Mouse (Mus musculus) hindbrain, embryonic 15.5 days (tissue): Measurements from ENCODE around the gene Xrn1. TPM values are rescaled to one million over a fixed set of nuclear protein-coding genes. Genes with fewer than 3 reads are reported as not detected.
"Not testable (repeated sequence)": the region's sequence is repeated elsewhere in the genome, so short reads cannot be mapped to it uniquely, and the experiment has no call there.

Source experiments
- ATAC-seq: fragments of 200-750 bp; cut with Nextera tagmentation; 2 replicates; pipeline ENCODE4 v1.8.0; 2017; ENCODE audit warnings: low read depth, moderate number of reproducible peaks, moderate TSS enrichment; ENCODE audit not compliant: low FRiP score
- H3K27ac ChIP-seq: fragments of 300-500 bp; sonication (generic); replicated peaks from 2 replicates; pipeline ENCODE4 v1.5.1; 2015; ENCODE audit warnings: mild to moderate bottlenecking, inconsistent platforms
- H3K27me3 ChIP-seq: fragments of 300-500 bp; sonication (generic); 2 replicates; pipeline ENCODE4 v1.6.1; 2015; ENCODE audit warnings: control low read depth, inconsistent platforms
- H3K36me3 ChIP-seq: fragments of 300-500 bp; sonication (generic); 2 replicates; pipeline ENCODE4 v1.6.1; 2015; ENCODE audit warnings: control low read depth, inconsistent platforms
- H3K4me1 ChIP-seq: fragments of 300-500 bp; sonication (generic); replicated peaks from 2 replicates; pipeline ENCODE4 v1.6.1; 2015; ENCODE audit warnings: control low read depth, inconsistent platforms
- H3K4me2 ChIP-seq: fragments of 300-500 bp; sonication (generic); 2 replicates; pipeline ENCODE4 v1.6.1; 2015; ENCODE audit warnings: moderate library complexity, mild to moderate bottlenecking, inconsistent platforms
- H3K4me3 ChIP-seq: fragments of 300-500 bp; sonication (generic); 2 replicates; pipeline ENCODE4 v1.5.1; 2015; ENCODE audit warnings: mild to moderate bottlenecking, inconsistent platforms
- H3K9ac ChIP-seq: fragments of 300-500 bp; sonication (generic); 2 replicates; pipeline ENCODE4 v1.6.1; 2015; ENCODE audit warnings: inconsistent platforms
- H3K9me3 ChIP-seq: fragments of 300-500 bp; sonication (generic); 2 replicates; pipeline ENCODE4 v1.6.1; 2016; ENCODE audit warnings: control low read depth, inconsistent platforms
- WGBS: fragments of 180-500 bp; shearing (Covaris S2); methylation state at CpG from one replicate; pipeline ENCODE4 v1.1.7; 2015; 5-methylcytosine and 5-hydroxymethylcytosine counted together
- polyA plus RNA-seq: library from polyadenylated mRNA; unstranded; fragments of >200 nt; fragmentation: Nextera tagmentation; extraction: Ambion mirVana; gene quantifications from 2 replicates; pipeline ENCODE4 v1.2.1, GENCODE M21; 2015

Gene Xrn1
- 13.6 and 17.1 TPM in 2 replicates for polyA plus RNA-seq

GRCm38 (mm10) chr9:95954585-95955461 lies at the start of gene Xrn1:
Xrn1 (plus strand) TSS chr9:95954760.
- Histone ChIP-seq H3K27ac (peak within 1 kb of the TSS; percentile 84), H3K9ac (peak within 1 kb of the TSS; percentile 98), H3K36me3 (0 out of 2 replicates have a peak, but pooled peaks cover 9% of the 10 kb centered on the region), H3K27me3 (no peaks in the 10 kb centered on the region), H3K4me1 (peaks cover 10% of the 10 kb centered on the region; the same call in 1 of the 2 replicates), H3K4me3 (peak within 1 kb of the TSS; percentile 100), H3K9me3 (no peaks in the 10 kb centered on the region), H3K4me2 (peak within 1 kb of the TSS; percentile 79)
- ATAC-seq, result peak; percentile 99
- WGBS, result under 1% methylated on average over 57 of the region's 57 CpGs

GRCm38 (mm10) chr9:95932855-95933254 lies 21.7 kb upstream of the Xrn1 start:
- no peak overlapping the region for H3K4me2 ChIP-seq

GRCm38 (mm10) chr9:95953658-95954057 lies 902 bp upstream of the Xrn1 start:
- H3K27me3 ChIP-seq, result no peaks in the 10 kb centered on the region
- peak overlapping the region; percentile 79 for H3K4me2 ChIP-seq
- WGBS, result 78% methylated on average over 4 of the region's 4 CpGs
- no peak overlapping the region for H3K4me3 ChIP-seq
- H3K36me3 ChIP-seq, result 0 out of 2 replicates have a peak, but pooled peaks cover 9% of the 10 kb centered on the region
- no peak overlapping the region for H3K27ac ChIP-seq
- no peaks in the 10 kb centered on the region for H3K9me3 ChIP-seq
- H3K9ac ChIP-seq, result no peak overlapping the region
- H3K4me1 ChIP-seq, result peaks cover 10% of the 10 kb centered on the region; the same call in 1 of the 2 replicates
- ATAC-seq, result no peak

More at GRCm38 (mm10) chr9:95932855-95933254, 21.7 kb upstream of the Xrn1 start:
- Histone ChIP-seq H3K27ac (no peak overlapping the region), H3K4me3 (no peak overlapping the region), H3K36me3 (peaks cover 18% of the 10 kb centered on the region), H3K4me1 (no peaks in the 10 kb centered on the region), H3K27me3 (no peaks in the 10 kb centered on the region), H3K9ac (no peak overlapping the region), H3K9me3 (no peaks in the 10 kb centered on the region)
- no peak for ATAC-seq

- 0 out of 2 replicates have a peak, but pooled peaks cover 9% of the 10 kb centered on the region for H3K36me3 ChIP-seq
- H3K9me3 ChIP-seq, result no peaks in the 10 kb centered on the region
- ATAC-seq, result peak; percentile 90
- peak overlapping the region; percentile 100 for H3K4me3 ChIP-seq
- H3K9ac ChIP-seq, result peak overlapping the region; percentile 98
- peaks cover 10% of the 10 kb centered on the region; the same call in 1 of the 2 replicates for H3K4me1 ChIP-seq
- H3K27me3 ChIP-seq, result no peaks in the 10 kb centered on the region
- peak overlapping the region; percentile 79 for H3K4me2 ChIP-seq
- peak overlapping the region; percentile 84 for H3K27ac ChIP-seq
- under 1% methylated on average over 7 of the region's 7 CpGs for WGBS
Observed at GRCm38 (mm10) chr9:95954226-95954584, 355 bp upstream of the Xrn1 start.

GRCm38 (mm10) chr9:95957611-95958010 lies 3.1 kb downstream of the Xrn1 start:
- H3K4me1 ChIP-seq, result peaks cover 10% of the 10 kb centered on the region; the same call in 1 of the 2 replicates
- no peak overlapping the region for H3K27ac ChIP-seq
- ATAC-seq, result no peak
- WGBS, result 96% methylated on average over 2 of the region's 2 CpGs
- no peak overlapping the region for H3K4me2 ChIP-seq
- no peak overlapping the region for H3K9ac ChIP-seq
- H3K4me3 ChIP-seq, result no peak overlapping the region
- no peaks in the 10 kb centered on the region for H3K9me3 ChIP-seq
- no peaks in the 10 kb centered on the region for H3K27me3 ChIP-seq
- 0 out of 2 replicates have a peak, but pooled peaks cover 4% of the 10 kb centered on the region for H3K36me3 ChIP-seq

- H3K27ac ChIP-seq, result no peak overlapping the region
- WGBS, result 96% methylated on average over 7 of the region's 7 CpGs
- H3K27me3 ChIP-seq, result no peaks in the 10 kb centered on the region
- no peak overlapping the region for H3K4me2 ChIP-seq
- no peak overlapping the region for H3K9ac ChIP-seq
- H3K9me3 ChIP-seq, result no peaks in the 10 kb centered on the region
- 0 out of 2 replicates have a peak, but pooled peaks cover 4% of the 10 kb centered on the region for H3K36me3 ChIP-seq
- no peak overlapping the region for H3K4me3 ChIP-seq
- H3K4me1 ChIP-seq, result peaks cover 10% of the 10 kb centered on the region; the same call in 1 of the 2 replicates
- no peak for ATAC-seq
Observed at GRCm38 (mm10) chr9:95958041-95958730, 3.6 kb downstream of the Xrn1 start.

- not testable (repeated sequence) for H3K27ac ChIP-seq, H3K36me3 ChIP-seq, H3K9ac ChIP-seq, H3K4me3 ChIP-seq, H3K27me3 ChIP-seq, H3K4me2 ChIP-seq, H3K9me3 ChIP-seq, ATAC-seq
- WGBS, result 95% methylated on average over 2 of the region's 2 CpGs
- H3K4me1 ChIP-seq, result peaks cover 10% of the 10 kb centered on the region; the same call in 1 of the 2 replicates
Observed at GRCm38 (mm10) chr9:95958731-95959105, 4.2 kb downstream of the Xrn1 start.

GRCm38 (mm10) chr9:95959246-95959645 lies 4.7 kb downstream of the Xrn1 start:
- Histone ChIP-seq H3K4me1 (peaks cover 8% of the 10 kb centered on the region; the same call in 1 of the 2 replicates), H3K27me3 (no peaks in the 10 kb centered on the region), H3K9ac (no peak overlapping the region), H3K4me3 (no peak overlapping the region), H3K9me3 (no peaks in the 10 kb centered on the region), H3K4me2 (no peak overlapping the region), H3K27ac (no peak overlapping the region), H3K36me3 (0 out of 2 replicates have a peak, but pooled peaks cover 7% of the 10 kb centered on the region)
- 87% methylated on average over 6 of the region's 6 CpGs for WGBS
- no peak for ATAC-seq

GRCm38 (mm10) chr9:95959732-95960428 lies 5.3 kb downstream of the Xrn1 start:
- H3K9ac ChIP-seq, result no peak overlapping the region
- H3K4me1 ChIP-seq, result peaks cover 8% of the 10 kb centered on the region; the same call in 1 of the 2 replicates
- H3K27me3 ChIP-seq, result no peaks in the 10 kb centered on the region
- 93% methylated on average over 3 of the region's 3 CpGs for WGBS
- H3K9me3 ChIP-seq, result no peaks in the 10 kb centered on the region
- ATAC-seq, result no peak
- H3K27ac ChIP-seq, result no peak overlapping the region
- H3K4me3 ChIP-seq, result no peak overlapping the region
- H3K4me2 ChIP-seq, result no peak overlapping the region
- 0 out of 2 replicates have a peak, but pooled peaks cover 13% of the 10 kb centered on the region for H3K36me3 ChIP-seq

- Histone ChIP-seq H3K9me3 (no peaks in the 10 kb centered on the region), H3K9ac (no peak overlapping the region)
- ATAC-seq, result no peak
Observed at GRCm38 (mm10) chr9:95961058-95961457, 6.5 kb downstream of the Xrn1 start.

GRCm38 (mm10) chr9:95964037-95964436 lies 9.5 kb downstream of the Xrn1 start:
- no peak for ATAC-seq
- Histone ChIP-seq H3K4me1 (no peaks in the 10 kb centered on the region), H3K27me3 (no peaks in the 10 kb centered on the region), H3K9me3 (no peaks in the 10 kb centered on the region), H3K27ac (no peak overlapping the region), H3K4me3 (no peak overlapping the region), H3K4me2 (no peak overlapping the region), H3K9ac (no peak overlapping the region), H3K36me3 (peaks cover 19% of the 10 kb centered on the region)
- WGBS, result 97% methylated on average over 13 of the region's 13 CpGs

More at GRCm38 (mm10) chr9:95961058-95961457, 6.5 kb downstream of the Xrn1 start:
- 0 out of 2 replicates have a peak, but pooled peaks cover 13% of the 10 kb centered on the region for H3K36me3 ChIP-seq
- peaks cover 8% of the 10 kb centered on the region; the same call in 1 of the 2 replicates for H3K4me1 ChIP-seq
- H3K27ac ChIP-seq, result no peak overlapping the region
- H3K4me3 ChIP-seq, result no peak overlapping the region
- H3K4me2 ChIP-seq, result no peak overlapping the region
- no peaks in the 10 kb centered on the region for H3K27me3 ChIP-seq
